Mouse (Mus musculus) left cerebral cortex, adult 8-10 months (tissue): ENCODE measurements at regions not wholly inside any gene's neighbourhood (a gene's known extent, or its start where the extent isn't known, plus 50 kb on each side); places are given as distances from the start of the nearest gene placed in this dataset.

ENCODE experiments used
- DNase-seq, 2 experiments: peaks; one replicate each; pipeline ENCODE4 v3.0.0; 2022; ENCODE audit warnings: low spot score in 2 of 2

DNA sequence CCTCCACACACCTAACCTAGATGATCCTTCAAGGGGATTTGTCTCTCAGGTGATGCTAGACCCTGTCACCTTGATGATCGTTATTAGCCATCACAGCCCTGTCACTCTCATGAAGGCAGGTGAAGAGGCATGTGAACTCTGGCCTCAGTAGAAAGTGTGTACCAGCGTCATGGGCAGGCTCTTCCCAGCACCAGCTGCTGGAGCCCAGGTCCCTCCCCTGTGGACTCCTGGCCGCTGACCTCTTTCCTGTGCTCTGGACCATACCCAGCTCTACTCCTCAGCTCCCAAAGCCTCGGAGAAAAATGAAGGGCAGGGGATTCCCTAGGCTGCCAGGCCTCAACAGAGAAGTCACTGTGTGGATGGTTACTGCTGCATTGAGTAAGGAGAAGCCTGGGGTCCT, 253.3 kb upstream of the Sulf2 start:
- no peak for DNase-seq

DNA sequence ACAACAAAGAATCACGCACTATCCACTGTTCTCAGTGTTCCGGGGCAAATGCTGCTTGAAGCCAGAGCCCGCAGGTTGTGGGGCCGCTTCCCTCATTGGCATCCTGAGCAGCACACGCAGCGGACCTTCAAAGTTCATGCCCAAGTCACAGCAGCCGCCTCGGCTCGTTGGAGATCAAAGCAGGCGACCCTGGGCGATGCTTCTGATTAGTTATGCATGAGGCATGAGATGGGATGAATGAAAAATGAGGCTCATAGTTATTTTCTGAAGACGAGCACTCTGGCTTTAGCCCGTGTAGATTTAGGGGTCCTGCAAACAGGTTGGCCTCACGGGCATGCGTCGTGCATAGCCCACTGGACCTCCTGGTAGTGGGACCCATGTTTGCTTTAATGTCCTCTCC, 252.5 kb upstream of the Sulf2 start:
- DNase-seq: no peak

DNA sequence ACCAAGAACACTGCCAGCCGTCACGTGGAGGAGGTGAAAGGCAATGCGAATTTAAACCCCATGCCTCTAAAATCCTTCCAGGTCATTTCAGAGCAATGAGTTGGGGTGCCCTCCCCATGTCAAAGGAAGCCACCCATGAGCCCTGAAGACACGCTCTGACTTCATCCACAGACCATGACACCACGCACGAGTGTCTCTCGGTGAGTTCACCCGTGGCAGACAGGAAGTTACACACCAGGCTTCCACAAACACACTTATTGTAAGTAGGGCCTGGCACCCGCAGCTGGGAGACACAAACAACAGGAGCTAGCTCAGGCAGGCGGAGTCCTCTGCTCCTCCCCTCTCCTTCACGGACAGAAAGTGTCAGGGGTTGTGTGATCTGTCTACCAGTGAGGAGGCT, 251.4 kb upstream of the Sulf2 start:
- DNase-seq: no peak

DNA sequence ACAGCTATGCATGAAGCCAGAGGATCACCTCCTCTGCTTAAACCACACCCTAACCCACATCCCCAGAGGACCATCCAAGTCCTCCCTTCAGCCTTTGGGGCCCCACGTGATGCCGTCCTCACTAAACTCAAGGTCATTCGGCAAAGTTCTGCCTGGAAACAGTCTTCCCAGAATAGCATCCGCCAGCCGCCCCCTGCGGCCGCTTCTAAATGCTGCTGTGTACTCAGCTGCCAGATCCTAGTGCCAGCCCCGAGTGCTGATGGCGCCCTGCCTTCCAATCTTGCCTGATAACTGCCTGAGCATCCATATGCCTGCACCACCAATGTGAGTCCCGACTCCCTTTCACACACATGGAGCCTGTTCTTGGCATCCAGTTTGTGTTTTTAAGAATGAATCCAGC, 247.9 kb upstream of the Sulf2 start:
- peak; percentile 19 to 76 for DNase-seq

DNA sequence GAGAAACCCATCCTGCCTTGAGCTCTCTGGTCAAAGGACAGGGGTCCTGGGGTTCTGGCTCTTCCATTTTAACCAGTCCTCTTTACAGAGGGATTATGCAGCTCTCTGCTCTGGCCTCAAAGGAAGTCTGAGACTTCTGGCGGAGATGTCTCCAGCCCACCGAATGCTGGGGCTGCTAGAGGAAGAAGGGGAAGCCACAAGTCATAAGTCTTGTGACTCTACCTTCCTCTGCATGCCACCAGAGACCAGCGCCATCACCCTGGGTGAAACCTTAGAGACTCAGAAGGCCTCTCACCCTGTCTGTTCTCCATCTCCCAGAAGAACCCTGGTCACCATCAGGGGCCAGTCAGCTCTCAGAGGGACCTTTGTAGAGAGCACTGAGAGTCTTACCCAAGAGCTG, 246.4 kb upstream of the Sulf2 start:
- no peak for DNase-seq

DNA sequence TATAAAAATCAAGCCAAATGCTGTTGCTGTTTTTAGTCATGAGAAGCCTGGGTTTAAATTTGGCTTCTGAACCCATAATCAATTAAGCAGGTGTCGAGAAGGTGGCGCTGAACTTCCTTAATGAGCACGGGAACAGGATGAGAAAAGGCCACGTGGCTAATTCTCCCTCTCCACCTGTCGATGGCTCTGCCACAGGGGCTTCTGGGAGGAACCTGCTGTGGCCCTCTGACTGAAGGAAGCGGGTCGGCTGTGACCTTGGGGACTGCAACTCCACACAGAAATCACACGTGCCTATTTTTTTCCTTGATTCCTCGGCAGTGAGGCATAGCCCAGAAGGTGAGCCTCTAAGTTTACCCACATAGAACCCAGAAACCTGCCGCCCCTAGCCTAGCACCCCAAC, 244.8 kb upstream of the Sulf2 start:
- DNase-seq: no peak

DNA sequence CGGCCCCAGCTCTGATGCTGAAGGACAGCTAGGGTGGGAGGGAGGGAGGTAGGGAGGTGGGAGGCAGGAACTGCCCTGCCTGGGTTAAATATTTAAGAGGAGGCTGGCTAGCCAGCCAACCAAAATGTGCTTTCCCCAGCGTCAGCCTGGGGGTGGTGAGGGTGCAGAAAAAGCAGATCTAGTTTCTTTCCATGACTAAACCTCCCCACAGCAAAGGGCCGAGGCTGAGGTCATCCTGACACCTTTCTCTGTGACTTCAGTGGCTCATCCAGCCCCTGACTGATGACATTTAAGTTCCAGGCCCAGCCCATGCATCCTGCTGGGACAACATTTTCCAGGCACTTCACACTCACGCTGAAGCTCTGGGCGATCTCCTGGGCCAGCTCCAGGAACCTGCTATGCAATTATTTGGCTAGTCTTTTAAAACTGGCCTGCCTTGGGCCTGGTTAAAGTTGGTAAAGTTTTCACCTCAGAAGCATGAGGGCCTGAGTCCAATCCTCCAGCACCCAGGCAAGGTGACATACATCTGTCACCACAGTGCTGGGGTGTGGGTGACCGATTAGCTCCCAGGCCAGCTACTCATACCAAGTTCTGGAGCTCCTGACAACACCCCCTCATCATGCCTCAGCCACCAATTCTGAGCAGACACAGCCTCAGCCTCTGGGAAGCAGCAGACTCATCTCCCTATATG, 243.8 kb upstream of the Sulf2 start:
- no peak for DNase-seq

DNA sequence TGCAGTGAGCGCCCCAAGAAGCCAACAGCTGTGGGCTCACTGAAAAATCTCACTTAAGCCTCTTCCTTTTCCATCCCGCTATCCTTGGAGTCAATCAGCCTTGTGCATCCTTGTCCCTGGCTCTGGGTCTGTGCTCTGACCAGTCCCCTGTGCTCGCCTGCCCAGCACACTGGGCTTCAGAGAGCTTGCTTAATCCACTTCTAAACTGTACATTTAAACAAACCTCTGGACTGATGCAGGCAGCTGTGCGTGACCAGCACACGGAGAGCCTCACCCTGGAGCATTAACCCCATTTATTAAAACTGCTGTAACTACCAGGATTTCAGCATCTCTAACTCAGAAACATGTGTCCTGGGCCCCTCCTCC, 243.3 kb upstream of the Sulf2 start:
- DNase-seq: no peak

DNA sequence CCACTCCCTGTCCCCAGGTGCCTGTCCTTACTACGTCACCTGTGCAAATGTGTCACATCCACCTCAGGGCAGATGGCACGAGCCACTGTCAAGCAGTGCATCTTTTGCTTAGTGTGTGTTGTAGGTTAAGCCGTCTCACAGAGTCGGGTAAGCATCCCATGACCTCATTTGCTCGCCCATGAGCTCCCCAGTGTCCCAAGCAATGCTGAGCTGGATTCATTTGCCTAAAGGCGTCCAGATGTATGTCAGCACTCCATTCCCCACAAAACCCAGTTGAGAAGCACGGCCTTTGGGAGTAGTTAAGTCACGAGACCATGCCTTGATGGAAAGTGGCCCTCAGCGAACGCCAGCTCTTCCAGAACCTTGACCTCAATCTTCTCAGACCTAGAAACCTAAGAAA, 242.7 kb upstream of the Sulf2 start:
- DNase-seq: no peak

DNA sequence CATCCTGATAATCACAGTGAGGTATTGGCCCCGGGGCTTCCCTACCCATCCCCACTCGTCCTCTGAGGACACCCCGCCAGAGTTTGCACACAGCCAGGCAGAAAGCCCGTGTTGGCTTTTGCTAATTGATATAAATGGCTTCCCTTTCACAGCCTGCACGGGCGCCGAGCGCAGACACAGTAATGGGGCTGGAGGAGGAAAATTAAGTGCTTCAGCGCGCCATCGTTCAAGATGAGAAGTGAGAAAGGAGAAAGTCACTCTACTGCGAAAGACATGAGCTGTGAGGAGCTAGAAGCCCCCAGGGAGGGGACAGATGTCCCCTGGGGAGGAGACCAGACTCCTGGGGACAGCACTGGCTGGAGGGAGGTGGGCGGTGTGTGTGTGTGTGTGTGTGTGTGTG, 239.2 kb upstream of the Sulf2 start:
- DNase-seq: no peak

DNA sequence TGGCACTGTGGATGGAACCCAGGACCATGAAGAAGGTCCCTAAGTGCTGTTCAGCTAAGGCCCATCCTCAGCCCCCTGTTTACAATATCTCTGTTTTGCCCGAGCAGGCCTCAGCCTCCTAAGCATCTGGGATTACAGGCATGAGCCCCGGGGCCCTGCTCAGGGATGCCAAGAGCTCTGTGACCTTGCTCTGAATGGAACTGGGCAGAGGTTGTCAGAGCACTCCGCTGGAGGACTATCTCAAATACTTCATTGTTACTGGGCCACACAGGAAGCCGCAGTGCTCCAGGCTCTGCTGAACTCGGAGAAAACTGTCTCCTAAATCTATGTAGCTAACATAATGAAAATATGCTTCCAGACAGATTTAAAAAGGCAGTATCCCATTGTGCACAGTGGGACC, 235.7 kb upstream of the Sulf2 start:
- no peak for DNase-seq

DNA sequence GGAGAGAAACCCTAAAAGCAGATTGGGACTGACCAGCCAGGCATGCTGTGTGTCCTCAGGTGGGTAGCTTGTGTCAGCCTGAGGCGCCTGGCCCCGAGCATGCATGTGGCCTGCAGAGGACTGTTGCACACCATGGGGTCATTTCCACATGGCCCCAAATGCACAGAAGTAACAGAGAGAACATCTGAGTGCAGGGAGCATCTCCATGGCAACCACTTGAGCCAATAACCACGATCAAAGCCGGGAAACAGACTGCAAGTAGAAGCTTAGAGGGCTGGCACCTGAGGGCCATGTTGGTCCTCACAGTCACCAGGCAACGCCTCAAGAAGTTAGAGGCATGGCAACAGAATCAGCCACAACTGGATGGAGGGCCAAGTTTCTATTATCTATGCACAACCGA, 232.6 kb upstream of the Sulf2 start:
- DNase-seq: no peak

DNA sequence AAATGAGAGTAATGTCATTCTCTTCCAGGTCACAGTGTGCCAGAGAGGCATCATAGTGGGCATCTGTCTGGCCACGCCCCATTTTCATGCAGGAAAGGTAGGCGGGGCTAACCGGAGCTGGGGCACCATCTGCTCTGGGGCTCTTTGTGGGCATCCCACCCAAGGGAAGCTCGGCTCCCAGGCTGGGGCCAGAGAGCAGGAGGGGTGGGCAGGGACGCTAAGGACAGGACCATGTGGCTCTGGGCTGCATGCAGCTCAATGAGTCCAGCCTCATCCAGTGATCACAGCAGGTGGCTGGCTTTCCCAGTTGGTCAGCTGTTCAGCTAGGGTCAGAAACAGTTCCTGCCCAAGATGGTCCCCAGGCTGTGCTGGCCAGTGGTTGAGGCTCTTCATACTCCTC, 231.4 kb upstream of the Sulf2 start:
- DNase-seq: no peak

DNA sequence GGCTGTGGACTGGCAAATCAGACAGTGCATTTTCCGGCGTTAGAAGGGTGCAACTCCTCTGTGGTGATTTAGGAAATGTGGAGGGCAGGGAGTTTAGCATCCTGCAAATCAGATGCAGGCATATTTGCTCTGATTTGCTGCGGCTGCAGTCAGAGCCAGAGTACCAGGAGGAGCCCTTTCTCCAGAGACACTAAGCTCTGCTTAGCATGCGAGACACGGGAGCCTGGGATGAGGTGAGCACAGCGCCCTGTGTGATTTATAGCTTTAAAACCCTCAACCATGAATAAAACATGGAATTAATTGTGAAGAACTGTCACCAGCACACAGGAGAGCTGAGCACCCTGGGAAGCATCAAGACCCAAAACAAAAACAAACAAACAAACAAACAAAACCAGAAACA, 229.1 kb upstream of the Sulf2 start:
- DNase-seq: no peak

DNA sequence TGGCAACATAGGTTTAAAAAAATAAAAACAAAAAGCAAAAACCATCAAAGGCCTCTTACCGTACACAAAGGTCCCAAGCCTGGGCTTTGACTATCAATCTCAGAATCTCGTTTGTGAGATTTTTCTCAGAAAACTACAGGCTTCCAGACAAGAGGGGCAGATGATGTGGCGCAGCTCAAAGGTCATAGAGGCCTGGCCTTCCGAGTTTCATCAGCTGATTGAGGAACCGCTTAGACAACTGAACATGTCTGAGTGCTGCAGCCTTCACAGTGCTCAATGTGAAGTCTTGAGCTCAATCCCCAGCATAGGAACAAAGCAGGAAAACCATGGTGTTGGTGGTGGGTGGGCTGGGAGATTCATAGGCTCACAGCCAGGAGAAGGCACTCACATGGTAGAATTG, 227.9 kb upstream of the Sulf2 start:
- DNase-seq: no peak

DNA sequence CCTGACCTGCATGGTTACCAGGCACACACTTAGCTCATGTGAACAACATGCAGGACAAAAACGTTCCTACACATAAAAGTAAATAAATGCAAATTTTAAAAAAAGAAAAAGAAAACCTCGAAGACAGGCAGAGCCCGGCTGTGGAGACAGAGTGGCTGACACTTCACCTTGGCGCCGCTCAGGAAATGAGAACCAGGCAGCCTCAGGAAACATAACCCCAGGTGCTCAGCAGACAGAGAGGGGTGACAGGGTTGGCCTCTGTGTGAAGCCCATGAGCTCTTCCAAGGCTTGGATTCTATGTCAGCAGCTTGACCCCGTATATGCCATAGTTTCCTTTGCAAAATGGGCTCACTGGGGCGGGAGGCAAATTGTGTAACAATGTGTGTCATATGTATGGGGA, 226.7 kb upstream of the Sulf2 start:
- DNase-seq: no peak

DNA sequence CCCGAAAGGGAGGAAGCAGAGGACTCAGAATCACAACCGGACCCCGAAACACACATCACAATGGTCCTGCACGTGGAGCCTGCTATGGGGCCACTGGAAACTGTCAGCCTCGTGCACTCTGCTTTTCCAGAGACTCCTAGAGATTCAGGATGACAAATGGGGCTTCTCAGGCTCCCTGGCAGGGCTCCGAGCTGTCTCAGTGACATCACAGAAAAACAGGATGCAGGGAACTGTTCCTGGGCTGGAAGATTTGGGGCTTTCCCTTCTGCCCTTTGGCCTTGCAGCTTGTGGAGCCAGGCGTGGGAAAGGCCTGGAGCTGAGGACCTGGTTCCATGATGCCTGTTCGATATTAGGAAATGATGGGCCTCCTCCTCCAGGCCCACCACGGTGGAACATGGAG, 225.4 kb upstream of the Sulf2 start:
- DNase-seq: no peak

DNA sequence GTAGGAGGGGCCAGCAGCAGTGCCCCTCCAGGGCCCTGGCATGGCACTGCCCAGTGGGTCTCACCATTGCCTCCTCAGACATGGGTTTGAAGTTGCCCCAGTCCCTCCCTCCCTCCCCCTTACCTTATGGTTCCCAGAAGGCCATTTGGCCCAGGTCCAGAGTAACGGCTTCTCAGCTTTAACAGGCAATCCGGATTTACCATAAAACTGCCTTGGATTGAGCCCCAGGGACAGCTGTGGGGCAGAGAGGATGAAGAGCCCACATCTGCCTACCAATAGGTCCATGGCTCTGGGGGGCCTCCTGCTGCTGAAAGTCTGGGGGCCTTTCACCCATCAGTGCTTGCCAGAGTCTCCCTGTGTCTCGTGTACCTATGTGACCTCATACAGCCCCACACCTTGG, 222.9 kb upstream of the Sulf2 start:
- no peak for DNase-seq

DNA sequence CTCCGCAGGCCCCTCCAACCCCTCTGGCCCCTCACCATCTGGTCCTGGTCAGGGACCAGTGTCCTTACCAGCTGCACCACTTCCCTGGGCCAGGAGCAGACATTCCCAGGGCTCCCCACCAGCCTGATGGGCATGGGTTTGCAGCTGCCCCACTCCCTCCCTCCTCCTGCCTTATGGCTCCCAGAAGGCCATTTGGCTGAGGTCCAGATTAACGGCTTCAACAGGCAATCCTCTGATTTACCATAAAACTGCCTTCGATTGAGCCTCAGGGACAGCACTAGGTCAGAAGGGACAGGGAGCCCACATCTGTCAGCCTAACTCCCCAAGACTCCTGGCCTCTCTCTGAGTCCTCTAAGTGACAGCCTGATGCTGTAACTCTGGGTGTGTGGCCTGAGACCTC, 221.9 kb upstream of the Sulf2 start:
- DNase-seq: no peak

DNA sequence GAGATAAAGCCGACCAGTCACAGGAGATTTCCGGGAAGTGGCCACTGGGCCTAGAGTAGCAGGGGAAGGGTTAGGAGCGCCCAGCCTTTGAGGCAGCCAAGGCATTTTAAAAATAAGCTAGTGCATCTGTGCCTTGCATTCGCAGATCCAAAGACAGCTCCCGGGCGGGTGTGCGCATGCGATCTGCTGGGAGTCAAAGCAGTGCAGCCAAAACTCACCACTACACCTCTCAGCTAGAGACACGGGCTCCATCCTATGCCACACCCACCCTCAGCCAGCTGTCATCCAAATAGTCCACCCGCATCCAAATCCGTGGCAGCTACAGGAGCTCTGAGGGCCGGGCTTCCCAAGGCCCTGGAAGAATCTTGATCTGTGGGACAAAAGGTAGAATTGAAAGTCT, 220.2 kb upstream of the Sulf2 start:
- DNase-seq: peak in 1 of 2 experiments; percentile 72

DNA sequence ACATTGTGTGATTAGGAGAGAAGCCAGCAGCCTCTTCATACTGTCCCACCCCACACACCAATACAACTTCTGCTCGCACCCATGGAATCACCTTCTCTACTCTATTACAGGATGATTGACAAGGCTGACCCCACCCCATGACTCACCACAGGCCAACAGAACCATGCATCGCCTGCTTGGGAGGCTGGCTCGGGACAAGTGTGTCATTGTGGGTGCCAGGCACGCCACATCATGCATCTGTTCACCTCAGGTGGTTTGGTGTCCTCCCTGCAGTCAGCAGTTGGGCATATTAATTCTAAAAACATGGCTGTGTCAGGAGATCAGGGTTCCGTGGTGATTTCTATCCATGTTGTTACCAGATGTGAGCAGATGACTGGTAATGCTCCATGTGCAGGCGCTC, 215.3 kb upstream of the Sulf2 start:
- DNase-seq: no peak

DNA sequence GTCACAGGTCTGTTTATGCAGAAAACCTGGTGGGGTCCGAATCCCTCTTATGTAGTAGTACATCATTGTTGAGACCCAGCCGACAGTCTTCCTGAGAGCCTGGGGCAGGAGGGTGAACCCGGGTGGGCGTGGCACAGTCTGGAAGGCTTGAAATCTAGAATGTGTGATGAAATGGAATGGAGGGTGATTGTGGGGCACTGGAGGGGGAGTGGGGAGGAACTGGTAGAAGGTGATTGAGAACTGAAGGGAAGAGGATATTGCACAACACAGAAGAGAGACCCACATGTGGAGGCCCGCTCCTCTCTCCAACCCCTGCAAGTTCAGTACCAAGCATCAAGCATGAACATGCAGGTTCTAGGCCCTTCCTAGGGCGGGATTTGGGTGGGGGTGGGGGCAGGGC, 206.2 kb upstream of the Sulf2 start:
- no peak for DNase-seq

DNA sequence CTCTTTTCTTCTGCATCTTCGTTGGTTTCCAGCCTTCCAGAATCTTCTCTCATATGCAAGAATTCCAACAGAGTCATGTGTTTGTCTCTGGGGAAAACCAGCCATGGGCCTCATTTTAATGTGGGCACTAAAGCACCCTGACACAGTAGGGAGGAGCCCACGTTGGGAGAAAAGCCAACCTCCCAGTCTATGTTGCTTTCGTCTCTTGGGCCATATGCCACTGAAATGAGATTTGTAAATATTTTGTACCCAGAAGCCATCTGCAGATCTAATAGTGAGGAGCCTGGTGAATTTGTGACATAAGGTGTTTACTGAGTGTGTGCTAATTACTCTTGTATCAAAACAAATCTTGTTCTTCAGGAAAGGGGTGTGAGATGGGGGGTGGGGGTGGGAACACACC, 205.3 kb upstream of the Sulf2 start:
- peak in 1 of 2 experiments; percentile 33 for DNase-seq

DNA sequence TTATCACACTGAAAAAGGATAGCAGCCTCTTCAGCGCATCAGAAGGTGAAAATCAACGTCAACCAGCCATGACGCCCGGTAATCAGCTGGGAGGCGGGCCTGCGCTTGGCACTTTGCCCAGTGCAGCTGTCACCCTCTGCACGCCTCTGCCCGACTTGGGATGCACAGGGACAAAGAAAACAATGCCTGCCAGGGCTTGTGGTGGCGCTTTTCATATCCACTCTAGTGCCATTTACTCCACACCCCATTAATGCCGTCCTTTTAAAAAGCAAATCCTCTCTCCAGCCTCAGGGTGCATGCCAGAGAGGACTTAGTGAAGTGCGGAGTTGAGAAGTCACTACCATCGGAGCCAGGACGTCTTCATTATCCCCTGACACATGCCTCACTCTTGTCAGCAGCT, 204.5 kb upstream of the Sulf2 start:
- no peak for DNase-seq
